Mouse (Mus musculus) ovary, adult 18-20 months (tissue): ENCODE measurements around the gene Tulp2.

Source experiments
- DNase-seq: peaks from one replicate; pipeline ENCODE4 v3.0.0; 2022; ENCODE audit warnings: low spot score, mixed read lengths

The Tulp2 gene

GRCm38 (mm10) chr7:45553519-45553918 lies 71.8 kb downstream of the Tulp2 start:
- DNase-seq = no peak

GRCm38 (mm10) chr7:45553990-45554389 lies 72.3 kb downstream of the Tulp2 start:
- no peak for DNase-seq

- DNase-seq = no peak
Measured at GRCm38 (mm10) chr7:45554744-45555143, 73.1 kb downstream of the Tulp2 start, which contains the start of gene Hsd17b14. TSS of gene Hsd17b14 (plus strand) at chr7:45554893.

- peak; percentile 63 for DNase-seq
Measured at GRCm38 (mm10) chr7:45555787-45556186, 74.1 kb downstream of the Tulp2 start.

GRCm38 (mm10) chr7:45558907-45559306 lies 77.2 kb downstream of the Tulp2 start:
- no peak for DNase-seq

GRCm38 (mm10) chr7:45560241-45560640 lies 78.6 kb downstream of the Tulp2 start:
- no peak for DNase-seq

GRCm38 (mm10) chr7:45560843-45561623 lies 79.4 kb downstream of the Tulp2 start:
- peak; percentile 48 for DNase-seq

GRCm38 (mm10) chr7:45561624-45562520 lies 80.2 kb downstream of the Tulp2 start:
- no peak for DNase-seq

- no peak for DNase-seq
Measured at GRCm38 (mm10) chr7:45564811-45565210, 83.1 kb downstream of the Tulp2 start.

- DNase-seq = no peak
Measured at GRCm38 (mm10) chr7:45565446-45565845, 83.8 kb downstream of the Tulp2 start.

GRCm38 (mm10) chr7:45567112-45567779 lies 85.6 kb downstream of the Tulp2 start:
- DNase-seq = no peak

- DNase-seq = peak; percentile 97
Measured at GRCm38 (mm10) chr7:45567780-45568516, 86.3 kb downstream of the Tulp2 start.

GRCm38 (mm10) chr7:45568601-45569473 lies 87.2 kb downstream of the Tulp2 start:
- DNase-seq = no peak

GRCm38 (mm10) chr7:45570103-45570741 lies 88.5 kb downstream of the Tulp2 start, which contains the start of gene Bcat2:
TSS of gene Bcat2 (plus strand) at chr7:45570153.
- peak; percentile 73 for DNase-seq

GRCm38 (mm10) chr7:45571966-45572365 lies 90.3 kb downstream of the Tulp2 start:
- no peak for DNase-seq
